Mouse (Mus musculus): ENCODE data around the gene R3hdm1.

Gene R3hdm1

DNA sequence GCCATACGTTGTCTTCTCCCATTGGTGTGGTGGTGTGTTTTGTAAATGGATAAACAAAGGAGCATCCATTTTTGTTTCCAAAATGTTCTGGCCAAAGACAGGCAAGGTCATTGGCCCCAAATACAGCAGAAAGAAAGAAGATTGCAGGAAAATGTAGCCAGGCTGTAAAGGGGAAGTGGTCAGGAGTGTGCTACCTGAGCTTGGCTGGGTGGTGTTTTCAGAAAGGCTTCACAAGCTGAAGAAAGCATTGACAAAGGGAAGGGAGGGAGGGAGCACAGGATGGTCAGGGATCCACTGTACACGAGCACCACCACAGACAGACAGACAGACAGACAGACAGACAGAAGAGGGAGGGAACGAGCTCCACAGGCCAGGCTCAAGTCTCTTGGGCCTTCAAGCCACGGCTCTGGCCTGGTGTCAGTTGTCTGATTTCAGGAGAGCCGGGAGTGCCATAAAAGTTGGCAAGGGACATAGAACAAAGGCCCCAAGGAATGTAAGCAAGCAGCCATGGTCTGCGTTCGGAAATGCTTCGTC, 181.1 kb downstream of the R3hdm1 start:
- no peak for DNase-seq (ENCODE audit: low spot score in 2 of 2)

DNA sequence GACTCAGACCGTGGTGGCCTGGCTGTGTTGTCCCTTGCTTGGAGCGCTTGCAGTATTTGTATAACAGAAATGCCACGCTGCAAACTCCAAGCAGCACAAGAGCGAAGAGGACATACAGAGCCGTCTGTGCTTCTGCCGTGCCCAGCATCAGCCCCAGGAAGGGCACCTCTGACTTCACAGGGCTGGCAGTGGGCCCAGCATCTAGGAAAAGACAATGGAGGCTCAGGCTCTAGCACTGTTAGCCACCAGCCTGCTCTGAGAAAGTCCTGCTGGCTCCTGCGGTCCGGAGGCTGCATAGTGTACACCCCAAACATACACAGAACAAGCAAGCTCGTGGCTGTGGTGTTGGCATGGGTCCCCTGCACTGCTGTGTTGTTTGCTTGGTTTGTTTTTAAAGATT, 182.0 kb downstream of the R3hdm1 start:
- DNase-seq (ENCODE audit: low spot score in 2 of 2), result no peak

Measured in spleen, postnatal 36 days (tissue).